Mouse (Mus musculus) embryonic facial prominence, embryonic 11.5 days (tissue): Measurements from ENCODE around the gene Mmachc. TPM values are rescaled to one million over a fixed set of nuclear protein-coding genes. Genes with fewer than 3 reads are reported as not detected.

Experiments used
- ATAC-seq: fragments of 200-750 bp; cut with Nextera tagmentation; replicated peaks from 2 replicates; pipeline ENCODE4 v1.8.0; 2017; ENCODE audit warnings: low read depth; ENCODE audit not compliant: insufficient number of reproducible peaks, low FRiP score, low TSS enrichment
- DNase-seq: peaks from one replicate; pipeline ENCODE4 v3.0.0-alpha.2; 2015; ENCODE audit warnings: low spot score
- H3K27ac ChIP-seq: fragments of 300-500 bp; sonication (generic); replicated peaks from 2 replicates; pipeline ENCODE4 v1.5.1; 2014; ENCODE audit warnings: mild to moderate bottlenecking, low read depth, low read length, control low read depth
- H3K27me3 ChIP-seq: fragments of 300-500 bp; sonication (generic); 2 replicates; pipeline ENCODE4 v1.6.1; 2014; ENCODE audit warnings: mild to moderate bottlenecking, low read length, moderate library complexity, mixed read lengths; ENCODE audit not compliant: control insufficient read depth, insufficient read depth
- H3K36me3 ChIP-seq: fragments of 300-500 bp; sonication (generic); replicated peaks from 2 replicates; pipeline ENCODE4 v1.6.1; 2014; ENCODE audit warnings: low read depth, mild to moderate bottlenecking, low read length, moderate library complexity, mixed read lengths; ENCODE audit not compliant: control insufficient read depth, insufficient read depth
- H3K4me1 ChIP-seq: fragments of 300-500 bp; sonication (generic); 2 replicates; pipeline ENCODE4 v1.6.1; 2014; ENCODE audit warnings: low read length, mixed read lengths; ENCODE audit not compliant: control insufficient read depth, insufficient read depth
- H3K4me2 ChIP-seq: fragments of 300-500 bp; sonication (generic); 2 replicates; pipeline ENCODE4 v1.6.1; 2014; ENCODE audit warnings: low read depth, mild to moderate bottlenecking, control low read depth, low read length, moderate library complexity
- H3K4me3 ChIP-seq: fragments of 300-500 bp; sonication (generic); 2 replicates; pipeline ENCODE4 v1.5.1; 2014; ENCODE audit warnings: low read depth, low read length, control low read depth
- H3K9ac ChIP-seq: fragments of 300-500 bp; sonication (generic); replicated peaks from 2 replicates; pipeline ENCODE4 v1.6.1; 2014; ENCODE audit warnings: mild to moderate bottlenecking, control low read depth, low read length
- H3K9me3 ChIP-seq: fragments of 300-500 bp; sonication (generic); replicated peaks from 2 replicates; pipeline ENCODE4 v1.6.1; 2016; ENCODE audit warnings: mild to moderate bottlenecking, low read length, inconsistent platforms, mixed read lengths; ENCODE audit not compliant: control insufficient read depth
- WGBS: fragments of 180-500 bp; shearing (Covaris S2); extraction: QIAGEN DNeasy Blood & Tissue Kit; methylation state at CpG from one replicate; pipeline ENCODE4 v1.1.7; 2014; 5-methylcytosine and 5-hydroxymethylcytosine counted together
- polyA plus RNA-seq: library from polyadenylated mRNA; unstranded; fragments of >200 nt; fragmentation: Nextera tagmentation; extraction: Ambion mirVana; gene quantifications from 2 replicates; pipeline ENCODE4 v1.2.1, GENCODE M21; 2014

Mmachc gene
- polyA plus RNA-seq, 1 experiment from 2014 or later = 20.0 TPM

- Histone ChIP-seq H3K4me1 (no peaks in the 10 kb centered on the region), H3K9me3 (no peaks in the 10 kb centered on the region), H3K27ac (no peak overlapping the region), H3K4me3 (no peak overlapping the region), H3K9ac (no peak overlapping the region), H3K4me2 (no peak overlapping the region), H3K27me3 (no peaks in the 10 kb centered on the region), H3K36me3 (no peaks in the 10 kb centered on the region)
- ATAC-seq (no peak), DNase-seq (no peak)
- 87% methylated on average over 5 of the region's 5 CpGs for WGBS
Measured at GRCm38 (mm10) chr4:116725444-116725843, 17.2 kb upstream of the Mmachc start.

- Histone ChIP-seq H3K9ac (no peak overlapping the region), H3K27me3 (no peaks in the 10 kb centered on the region), H3K36me3 (no peaks in the 10 kb centered on the region), H3K4me3 (no peak overlapping the region), H3K4me1 (no peaks in the 10 kb centered on the region), H3K4me2 (no peak overlapping the region), H3K27ac (no peak overlapping the region), H3K9me3 (no peaks in the 10 kb centered on the region)
- ATAC-seq = no peak
- 42% methylated on average over 7 of the region's 7 CpGs for WGBS
- no peak for DNase-seq
Measured at GRCm38 (mm10) chr4:116722230-116722629, 14.0 kb upstream of the Mmachc start.

- Histone ChIP-seq H3K36me3 (no peaks in the 10 kb centered on the region), H3K9me3 (no peaks in the 10 kb centered on the region), H3K4me2 (peak overlapping the region; percentile 88), H3K9ac (peak overlapping the region; percentile 86), H3K4me3 (peak overlapping the region; percentile 85), H3K27ac (0 out of 2 replicates have a peak overlapping the region, but pooled peaks have one; percentile 65), H3K4me1 (no peaks in the 10 kb centered on the region), H3K27me3 (no peaks in the 10 kb centered on the region)
- no peak for ATAC-seq
- WGBS = under 1% methylated on average over 28 of the region's 29 CpGs
- DNase-seq = peak; percentile 29
Measured at GRCm38 (mm10) chr4:116721098-116721628, 13.0 kb upstream of the Mmachc start.

DNA sequence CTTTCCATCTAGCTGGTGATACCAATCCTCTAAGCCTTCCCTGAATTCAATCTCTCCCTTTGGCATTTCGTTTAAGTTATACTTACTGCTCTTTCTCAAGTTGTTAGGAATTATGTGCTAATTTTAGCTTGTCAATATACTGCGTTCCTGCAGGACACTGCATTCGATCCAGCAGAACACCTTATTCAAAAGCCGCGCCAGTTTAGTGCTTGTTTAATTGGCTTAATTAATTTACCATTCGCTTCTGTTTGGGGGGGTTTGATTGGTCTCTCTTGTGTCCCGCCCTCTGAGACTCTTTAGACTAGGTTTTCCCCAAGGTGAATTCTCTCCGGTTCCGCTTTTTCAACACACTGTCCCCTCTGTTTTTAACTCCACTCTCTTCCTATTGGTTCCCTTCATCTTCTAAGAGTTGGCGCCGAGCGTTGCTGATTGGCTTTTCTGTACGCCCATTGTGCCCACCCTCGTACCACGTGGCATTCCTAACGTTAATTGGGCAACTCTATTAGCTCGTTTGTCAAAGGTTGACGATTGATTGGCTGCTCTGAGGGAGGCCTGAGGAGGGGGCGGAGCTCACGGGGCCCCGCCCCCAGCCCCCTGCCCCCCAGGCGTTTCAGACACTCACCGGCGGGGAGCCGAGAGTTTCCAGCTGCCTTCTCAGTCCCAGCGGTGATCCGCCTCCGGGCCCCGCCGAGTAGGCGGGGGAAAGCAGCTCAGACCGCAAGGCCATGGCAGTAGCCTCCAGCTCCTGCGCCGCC, 12.3 kb upstream of the Mmachc start, which contains the start of gene Tesk2:
TSS of gene Tesk2 (plus strand) at position 606 of the 755 bp plus-strand sequence.
- Histone ChIP-seq H3K9ac (peak within 1 kb of the TSS; percentile 86), H3K27me3 (no peaks in the 10 kb centered on the region), H3K4me2 (peak within 1 kb of the TSS; percentile 88), H3K36me3 (no peaks in the 10 kb centered on the region), H3K27ac (0 out of 2 replicates have a peak within 1 kb of the TSS, but pooled peaks have one; percentile 65), H3K4me3 (peak within 1 kb of the TSS; percentile 85), H3K9me3 (no peaks in the 10 kb centered on the region), H3K4me1 (no peaks in the 10 kb centered on the region)
- ATAC-seq (peak; percentile 94), DNase-seq (peak; percentile 99)
- under 1% methylated on average over 32 of the region's 34 CpGs for WGBS

GRCm38 (mm10) chr4:116719396-116719795, 11.2 kb upstream of the Mmachc start:
- H3K36me3 ChIP-seq = no peaks in the 10 kb centered on the region
- WGBS = 15% methylated on average over 3 of the region's 3 CpGs
- no peak for ATAC-seq
- no peak overlapping the region for H3K27ac ChIP-seq
- no peak overlapping the region for H3K4me3 ChIP-seq
- no peak overlapping the region for H3K4me2 ChIP-seq
- H3K9ac ChIP-seq = no peak overlapping the region
- no peaks in the 10 kb centered on the region for H3K9me3 ChIP-seq
- DNase-seq = peak; percentile 86
- no peaks in the 10 kb centered on the region for H3K4me1 ChIP-seq
- no peaks in the 10 kb centered on the region for H3K27me3 ChIP-seq

GRCm38 (mm10) chr4:116712536-116712935, 4.3 kb upstream of the Mmachc start:
- H3K9ac ChIP-seq = no peak overlapping the region
- no peaks in the 10 kb centered on the region for H3K36me3 ChIP-seq
- WGBS = 87% methylated on average over 1 of the region's 1 CpGs
- ATAC-seq = no peak
- no peak overlapping the region for H3K4me2 ChIP-seq
- no peak overlapping the region for H3K27ac ChIP-seq
- H3K9me3 ChIP-seq = no peaks in the 10 kb centered on the region
- DNase-seq = no peak
- no peaks in the 10 kb centered on the region; the same call in 1 of the 2 replicates for H3K4me1 ChIP-seq
- H3K27me3 ChIP-seq = no peaks in the 10 kb centered on the region
- H3K4me3 ChIP-seq = no peak overlapping the region

DNA sequence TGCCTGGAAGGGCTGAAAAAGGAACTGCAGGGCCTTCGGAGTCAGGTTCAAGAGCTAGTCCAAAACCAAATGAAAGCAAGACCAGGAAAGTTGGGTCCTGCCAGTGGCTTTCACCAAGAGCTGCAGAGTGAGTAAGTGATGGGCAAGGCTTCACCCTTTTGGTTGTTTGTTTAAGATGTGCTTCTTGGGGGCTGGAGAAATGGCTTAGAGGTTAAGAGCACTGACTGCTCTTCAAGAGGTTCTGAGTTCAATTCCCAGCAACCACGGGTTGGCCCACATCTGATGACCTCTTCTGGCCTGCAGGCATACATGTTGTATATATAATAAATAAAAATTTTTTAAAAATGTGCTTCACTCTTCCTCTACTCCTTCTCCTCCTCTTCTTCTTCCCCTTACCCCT, 1.9 kb upstream of the Mmachc start:
- H3K4me3 ChIP-seq = no peak overlapping the region
- no peak overlapping the region for H3K27ac ChIP-seq
- H3K4me1 ChIP-seq = no peaks in the 10 kb centered on the region; the same call in 1 of the 2 replicates
- H3K9me3 ChIP-seq = no peaks in the 10 kb centered on the region
- ATAC-seq (no peak), DNase-seq (no peak)
- no peak overlapping the region for H3K9ac ChIP-seq
- WGBS = 91% methylated on average over 2 of the region's 2 CpGs
- H3K4me2 ChIP-seq = no peak overlapping the region
- H3K36me3 ChIP-seq = no peaks in the 10 kb centered on the region
- H3K27me3 ChIP-seq = no peaks in the 10 kb centered on the region

- no peak for DNase-seq
- no peaks in the 10 kb centered on the region; the same call in 1 of the 2 replicates for H3K4me1 ChIP-seq
- peak overlapping the region; percentile 48 for H3K4me3 ChIP-seq
- H3K4me2 ChIP-seq = peak overlapping the region; percentile 67
- peak overlapping the region; percentile 57 for H3K9ac ChIP-seq
- no peaks in the 10 kb centered on the region for H3K36me3 ChIP-seq
- H3K27ac ChIP-seq = no peak overlapping the region
- no peak for ATAC-seq
- no peaks in the 10 kb centered on the region for H3K27me3 ChIP-seq
- H3K9me3 ChIP-seq = no peaks in the 10 kb centered on the region
- WGBS = 8% methylated on average over 9 of the region's 9 CpGs
Measured at GRCm38 (mm10) chr4:116708791-116709390, 685 bp upstream of the Mmachc start.
